Mouse (Mus musculus): Measurements from ENCODE around the gene Mpnd.

- TF ChIP-seq EP300 (IDR thresholded peaks at IDR 0.05; ENCODE audit: low read depth) (no peak), CTCF (IDR thresholded peaks at IDR 0.05; ENCODE audit: low read depth) (no peak)
Measured at GRCm38 (mm10) chr17:56017848-56018247, 12.3 kb downstream of the Mpnd start.
